In genomic region chr19:28298669-28299068, GRCm38 (mm10) we compare ENCODE assay signal across 10 mouse cellular contexts.
A peak's percentile ranks its signal among the peaks of the same experiment; 100 is the strongest.
DNase-seq lines count a peak whose midpoint lies in the region; ATAC-seq and TF ChIP-seq lines count a peak whose summit lies in the region.
"Had no signal": no experiment of that assay in that cellular context is flagged by ENCODE, and none has a peak within 500 bp of the region (broad histone marks: within the 10 kb centered on the region; RNA-seq: fewer than 3 reads in every experiment).

No protein-coding gene starts in this region.

- H3K9ac ChIP-seq in hindbrain, embryonic 11.5 days (ENCODE audit: low read depth, low read length) = no peak overlapping the region
- no peak overlapping the region for H3K9ac ChIP-seq in forebrain, embryonic 16.5 days (replicated peaks; ENCODE audit: low read depth, low read length)
- H3K9ac ChIP-seq: embryonic facial prominence, embryonic 13.5 days; liver, postnatal 0 days had no signal

- peaks cover 48% of the 10 kb centered on the region for H3K4me1 ChIP-seq in hindbrain, embryonic 10.5 days (replicated peaks)
- H3K4me1 ChIP-seq in hindbrain, embryonic 11.5 days (replicated peaks; ENCODE audit: control insufficient read depth, insufficient read depth, low read length) = no peaks in the 10 kb centered on the region; the same call in 1 of the 2 replicates
- H3K4me1 ChIP-seq in forebrain, embryonic 16.5 days (replicated peaks; ENCODE audit: control insufficient read depth, insufficient read depth, low read length) = peaks cover 5% of the 10 kb centered on the region

- 75% methylated on average over 9 of the region's 9 CpGs for WGBS in hindbrain, embryonic 10.5 days
- 71% methylated on average over 9 of the region's 9 CpGs for WGBS in hindbrain, embryonic 11.5 days
- 55% methylated on average over 9 of the region's 9 CpGs for WGBS in forebrain, embryonic 16.5 days

- peaks cover 28% of the 10 kb centered on the region for H3K27me3 ChIP-seq in hindbrain, embryonic 10.5 days (ENCODE audit: insufficient read depth, poor library complexity, severe bottlenecking)
- no peaks in the 10 kb centered on the region for H3K27me3 ChIP-seq in hindbrain, embryonic 11.5 days (ENCODE audit: control insufficient read depth, insufficient read depth, low read length)
- no peaks in the 10 kb centered on the region for H3K27me3 ChIP-seq in forebrain, embryonic 16.5 days (replicated peaks; ENCODE audit: control insufficient read depth, insufficient read depth, low read length)
- H3K27me3 ChIP-seq: embryonic facial prominence, embryonic 13.5 days had no signal

- no peak overlapping the region for H3K4me3 ChIP-seq in hindbrain, embryonic 10.5 days
- H3K4me3 ChIP-seq in hindbrain, embryonic 11.5 days (ENCODE audit: low read depth, low read length) = no peak overlapping the region
- H3K4me3 ChIP-seq in forebrain, embryonic 16.5 days (replicated peaks; ENCODE audit: low read length) = no peak overlapping the region
- H3K4me3 ChIP-seq: embryonic facial prominence, embryonic 13.5 days had no signal

- peak overlapping the region; percentile 71; the same call in 1 of the 2 replicates for H3K27ac ChIP-seq in hindbrain, embryonic 10.5 days
- H3K27ac ChIP-seq in hindbrain, embryonic 11.5 days (ENCODE audit: low read depth, low read length) = no peak overlapping the region
- H3K27ac ChIP-seq in forebrain, embryonic 16.5 days (ENCODE audit: low read length) = no peak overlapping the region
- H3K27ac ChIP-seq: embryonic facial prominence, embryonic 13.5 days had no signal

- no peaks in the 10 kb centered on the region for H3K36me3 ChIP-seq in hindbrain, embryonic 10.5 days
- H3K36me3 ChIP-seq in hindbrain, embryonic 11.5 days (ENCODE audit: control insufficient read depth, insufficient read depth, low read length) = no peaks in the 10 kb centered on the region
- H3K36me3 ChIP-seq in forebrain, embryonic 16.5 days (ENCODE audit: control insufficient read depth, insufficient read depth) = no peaks in the 10 kb centered on the region

- no peak for TF ChIP-seq POLR2A in brain, embryonic 14.5 days (IDR thresholded peaks at IDR 0.05; ENCODE audit: borderline replicate concordance, extremely low read depth, insufficient read depth, insufficient read length, poor library complexity, severe bottlenecking)

- no peak for ATAC-seq in hindbrain, embryonic 11.5 days (ENCODE audit: low FRiP score)
- ATAC-seq in forebrain, embryonic 16.5 days = peak; percentile 62
- ATAC-seq: liver, postnatal 0 days had no signal

- H3K4me2 ChIP-seq in hindbrain, embryonic 11.5 days (replicated peaks; ENCODE audit: low read depth, low read length) = no peak overlapping the region
- no peak overlapping the region for H3K4me2 ChIP-seq in forebrain, embryonic 16.5 days (ENCODE audit: low read length)
- H3K4me2 ChIP-seq: embryonic facial prominence, embryonic 13.5 days had no signal

- H3K9me3 ChIP-seq in hindbrain, embryonic 10.5 days = no peaks in the 10 kb centered on the region
- no peaks in the 10 kb centered on the region for H3K9me3 ChIP-seq in hindbrain, embryonic 11.5 days (ENCODE audit: control insufficient read depth, low read length)
- no peaks in the 10 kb centered on the region for H3K9me3 ChIP-seq in forebrain, embryonic 16.5 days (ENCODE audit: control insufficient read depth, low read length)
- H3K9me3 ChIP-seq: embryonic facial prominence, embryonic 13.5 days had no signal

- TF ChIP-seq CTCF in brain, embryonic 14.5 days (IDR thresholded peaks at IDR 0.05; ENCODE audit: borderline replicate concordance, extremely low read depth, insufficient read depth, insufficient read length) = no peak

- no peak for DNase-seq in hindbrain, embryonic 10.5 days (ENCODE audit: low spot score)
- no peak for DNase-seq in hindbrain, embryonic 11.5 days (ENCODE audit: low spot score)
- DNase-seq in brain, embryonic 14.5 days (ENCODE audit: low read depth) = peak; percentile 77
- DNase-seq in layer of hippocampus, postnatal 36 days = peak; percentile 72 to 81
- DNase-seq in spleen, adult 12 weeks (ENCODE audit: low spot score) = no peak
- DNase-seq in adrenal gland, postnatal 36 days = no peak
- no peak for DNase-seq in adipocyte (ENCODE audit: low spot score)
- DNase-seq: liver, postnatal 0 days had no signal

Comparison
In these comparisons a context has a peak if more than half of its experiments do, and no peak if none do; other contexts are left out.
1. DNase-seq: peak in brain, embryonic 14.5 days (single experiment) and layer of hippocampus, postnatal 36 days (2 of 2); none in hindbrain, embryonic 10.5 days (single experiment), hindbrain, embryonic 11.5 days (single experiment), spleen, adult 12 weeks (single experiment), adrenal gland, postnatal 36 days (0 of 2) and adipocyte (single experiment).